Mouse (Mus musculus) lung, embryonic 14.5 days (tissue): ENCODE results near the gene Icam4. TPM values are rescaled to one million over a fixed set of nuclear protein-coding genes. Genes with fewer than 3 reads are reported as not detected.

Experiments used
- ATAC-seq: fragments of 200-750 bp; cut with Nextera tagmentation; 2 replicates; pipeline ENCODE4 v1.8.0; 2017; ENCODE audit warnings: mild to moderate bottlenecking, moderate TSS enrichment, moderate library complexity; ENCODE audit not compliant: insufficient read depth
- DNase-seq: peaks from one replicate; pipeline ENCODE4 v3.0.0-alpha.2; 2015
- H3K27ac ChIP-seq: fragments of 300-500 bp; sonication (generic); 2 replicates; pipeline ENCODE4 v1.5.1; 2014; ENCODE audit warnings: low read depth, mild to moderate bottlenecking, moderate library complexity
- H3K27me3 ChIP-seq: fragments of 300-500 bp; sonication (generic); 2 replicates; pipeline ENCODE4 v1.6.1; 2014; ENCODE audit warnings: low read length, control low read depth; ENCODE audit not compliant: insufficient read depth
- H3K36me3 ChIP-seq: fragments of 300-500 bp; sonication (generic); 2 replicates; pipeline ENCODE4 v1.6.1; 2014; ENCODE audit warnings: control low read depth; ENCODE audit not compliant: insufficient read depth
- H3K4me1 ChIP-seq: fragments of 300-500 bp; sonication (generic); 2 replicates; pipeline ENCODE4 v1.6.1; 2014; ENCODE audit warnings: antibody characterized with exemption, control low read depth; ENCODE audit not compliant: insufficient read depth
- H3K4me2 ChIP-seq: fragments of 300-500 bp; sonication (generic); 2 replicates; pipeline ENCODE4 v1.6.1; 2014; ENCODE audit warnings: mild to moderate bottlenecking
- H3K4me3 ChIP-seq: fragments of 300-500 bp; sonication (generic); 2 replicates; pipeline ENCODE4 v1.5.1; 2014; ENCODE audit warnings: low read depth, low read length
- H3K9ac ChIP-seq: fragments of 300-500 bp; sonication (generic); 2 replicates; pipeline ENCODE4 v1.6.1; 2014
- H3K9me3 ChIP-seq: fragments of 300-500 bp; sonication (generic); 2 replicates; pipeline ENCODE4 v1.6.1; 2016; ENCODE audit warnings: low read depth, low read length, control low read depth
- CTCF ChIP-seq: IDR thresholded peaks from 2 replicates; pipeline ENCODE4 v1.5.1; 2016; ENCODE audit warnings: antibody characterized with exemption, low read depth
- WGBS: fragments of 180-500 bp; shearing (Covaris S2); extraction: QIAGEN DNeasy Blood & Tissue Kit; methylation state at CpG from one replicate; pipeline ENCODE4 v1.1.7; 2014; 5-methylcytosine and 5-hydroxymethylcytosine counted together
- polyA plus RNA-seq: library from polyadenylated mRNA; unstranded; fragments of >200 nt; fragmentation: Nextera tagmentation; extraction: Ambion mirVana; gene quantifications from 2 replicates; pipeline ENCODE4 v1.2.1, GENCODE M21; 2014

The Icam4 gene
- polyA plus RNA-seq, 1 experiment from 2014 or later = 1.5 TPM

GRCm38 (mm10) chr9:21033136-21033535 lies 4.0 kb downstream of the Icam4 start:
- TF ChIP-seq CTCF = no peak
- Histone ChIP-seq H3K27ac (no peak overlapping the region), H3K4me2 (peak overlapping the region; percentile 95), H3K27me3 (peaks cover 76% of the 10 kb centered on the region), H3K36me3 (0 out of 2 replicates have a peak, but pooled peaks cover 2% of the 10 kb centered on the region), H3K9me3 (no peaks in the 10 kb centered on the region), H3K4me1 (peaks cover 29% of the 10 kb centered on the region), H3K4me3 (peak overlapping the region; percentile 52), H3K9ac (peak overlapping the region; percentile 51)
- DNase-seq = peak; percentile 96
- peak; percentile 56 for ATAC-seq
- WGBS = under 1% methylated on average over 34 of the region's 34 CpGs

DNA sequence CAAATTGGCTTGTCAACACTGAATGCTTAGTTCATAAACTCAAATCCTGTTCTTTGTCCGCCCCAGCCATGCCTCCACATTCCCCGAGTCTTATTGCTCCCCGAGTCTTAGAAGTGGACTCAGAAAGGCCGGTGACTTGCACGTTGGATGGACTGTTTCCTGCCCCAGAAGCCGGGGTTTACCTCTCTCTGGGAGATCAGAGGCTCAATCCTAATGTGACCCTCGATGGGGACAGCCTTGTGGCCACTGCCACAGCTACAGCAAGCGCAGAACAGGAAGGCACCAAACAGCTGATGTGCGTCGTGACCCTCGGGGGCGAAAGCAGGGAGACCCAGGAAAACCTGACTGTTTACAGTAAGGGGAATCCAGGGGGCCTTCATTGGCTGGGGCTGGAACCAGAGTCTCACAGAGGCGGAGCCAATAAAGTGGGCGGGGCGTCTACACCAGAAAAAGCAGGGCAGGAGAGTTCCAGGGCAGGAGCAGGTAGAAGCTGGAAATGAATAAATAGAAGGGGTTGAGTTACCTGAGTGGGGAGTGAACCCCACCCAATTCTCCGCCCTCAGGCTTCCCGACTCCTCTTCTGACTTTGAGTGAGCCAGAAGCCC lies 5.4 kb downstream of the Icam4 start:
- no peak overlapping the region for H3K27ac ChIP-seq
- no peak for ATAC-seq
- no peak overlapping the region for H3K4me2 ChIP-seq
- no peak for DNase-seq
- peaks cover 24% of the 10 kb centered on the region for H3K4me1 ChIP-seq
- WGBS = 5% methylated on average over 17 of the region's 17 CpGs
- H3K9ac ChIP-seq = no peak overlapping the region
- no peaks in the 10 kb centered on the region for H3K9me3 ChIP-seq
- no peaks in the 10 kb centered on the region for H3K36me3 ChIP-seq
- no peak; the same call in 1 of the 2 replicates for TF ChIP-seq CTCF
- H3K4me3 ChIP-seq = no peak overlapping the region
- H3K27me3 ChIP-seq = peaks cover 82% of the 10 kb centered on the region

GRCm38 (mm10) chr9:21035586-21035985 lies 6.4 kb downstream of the Icam4 start:
- Histone ChIP-seq H3K4me3 (no peak overlapping the region), H3K4me1 (peaks cover 18% of the 10 kb centered on the region), H3K9me3 (no peaks in the 10 kb centered on the region), H3K36me3 (no peaks in the 10 kb centered on the region), H3K4me2 (no peak overlapping the region), H3K27ac (no peak overlapping the region), H3K9ac (no peak overlapping the region), H3K27me3 (peaks cover 76% of the 10 kb centered on the region)
- DNase-seq (no peak), ATAC-seq (no peak)
- TF ChIP-seq CTCF = no peak
- 27% methylated on average over 9 of the region's 9 CpGs for WGBS

- no peak overlapping the region for H3K9ac ChIP-seq
Measured at GRCm38 (mm10) chr9:21036161-21036560, 7.0 kb downstream of the Icam4 start.

DNA sequence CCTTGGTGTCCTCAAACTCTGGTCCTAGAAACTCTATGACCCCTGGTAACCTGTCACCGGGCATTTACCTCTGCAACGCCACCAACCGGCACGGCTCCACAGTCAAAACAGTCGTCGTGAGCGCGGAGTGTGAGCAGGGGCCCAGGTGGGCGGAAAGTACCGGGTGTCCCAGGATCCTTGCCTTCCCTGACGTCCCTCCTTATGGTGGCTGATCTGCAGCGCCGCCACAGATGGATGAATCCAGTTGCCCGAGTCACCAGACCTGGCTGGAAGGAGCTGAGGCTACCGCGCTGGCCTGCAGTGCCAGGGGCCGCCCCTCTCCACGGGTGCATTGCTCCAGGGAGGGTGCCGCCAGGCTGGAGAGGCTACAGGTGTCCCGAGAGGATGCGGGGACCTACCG lies 7.5 kb downstream of the Icam4 start:
- no peaks in the 10 kb centered on the region for H3K9me3 ChIP-seq
- no peak overlapping the region for H3K9ac ChIP-seq
- no peak for TF ChIP-seq CTCF
- peak overlapping the region; percentile 32; the same call in 1 of the 2 replicates for H3K4me3 ChIP-seq
- H3K27ac ChIP-seq = no peak overlapping the region
- DNase-seq (no peak), ATAC-seq (no peak)
- no peaks in the 10 kb centered on the region for H3K36me3 ChIP-seq
- whole genome bisulfite sequencing = 4% methylated on average over 22 of the region's 22 CpGs
- peaks cover 11% of the 10 kb centered on the region for H3K4me1 ChIP-seq
- 0 out of 2 replicates have a peak overlapping the region, but pooled peaks have one; percentile 16 for H3K4me2 ChIP-seq
- peaks cover 74% of the 10 kb centered on the region for H3K27me3 ChIP-seq

More at GRCm38 (mm10) chr9:21036161-21036560, 7.0 kb downstream of the Icam4 start:
- Histone ChIP-seq H3K36me3 (no peaks in the 10 kb centered on the region), H3K4me1 (peaks cover 16% of the 10 kb centered on the region), H3K9me3 (no peaks in the 10 kb centered on the region), H3K4me2 (no peak overlapping the region), H3K4me3 (no peak overlapping the region), H3K27ac (no peak overlapping the region), H3K27me3 (peaks cover 76% of the 10 kb centered on the region)
- DNase-seq (no peak), ATAC-seq (no peak)
- no peak for TF ChIP-seq CTCF
- 9% methylated on average over 20 of the region's 20 CpGs for WGBS

- Histone ChIP-seq H3K4me1 (peaks cover 6% of the 10 kb centered on the region), H3K4me3 (peak overlapping the region; percentile 32), H3K9ac (peak overlapping the region; percentile 27; the same call in 1 of the 2 replicates), H3K9me3 (no peaks in the 10 kb centered on the region), H3K27me3 (peaks cover 66% of the 10 kb centered on the region), H3K4me2 (peak overlapping the region; percentile 68), H3K36me3 (no peaks in the 10 kb centered on the region), H3K27ac (no peak overlapping the region)
- TF ChIP-seq CTCF = no peak
- WGBS = 2% methylated on average over 31 of the region's 31 CpGs
- DNase-seq (peak; percentile 74), ATAC-seq (peak; percentile 29; the same call in 1 of the 2 replicates)
Measured at GRCm38 (mm10) chr9:21037481-21037891, 8.3 kb downstream of the Icam4 start.

GRCm38 (mm10) chr9:21039779-21040178 lies 10.6 kb downstream of the Icam4 start:
- no peak overlapping the region for H3K9ac ChIP-seq
- H3K27ac ChIP-seq = no peak overlapping the region
- no peaks in the 10 kb centered on the region for H3K9me3 ChIP-seq
- H3K36me3 ChIP-seq = no peaks in the 10 kb centered on the region
- TF ChIP-seq CTCF = no peak
- peaks cover 6% of the 10 kb centered on the region for H3K4me1 ChIP-seq
- no peak for ATAC-seq
- no peak overlapping the region for H3K4me2 ChIP-seq
- WGBS = 75% methylated on average over 3 of the region's 3 CpGs
- DNase-seq = no peak
- no peak overlapping the region for H3K4me3 ChIP-seq
- peaks cover 44% of the 10 kb centered on the region for H3K27me3 ChIP-seq
